In the genomic region with DNA sequence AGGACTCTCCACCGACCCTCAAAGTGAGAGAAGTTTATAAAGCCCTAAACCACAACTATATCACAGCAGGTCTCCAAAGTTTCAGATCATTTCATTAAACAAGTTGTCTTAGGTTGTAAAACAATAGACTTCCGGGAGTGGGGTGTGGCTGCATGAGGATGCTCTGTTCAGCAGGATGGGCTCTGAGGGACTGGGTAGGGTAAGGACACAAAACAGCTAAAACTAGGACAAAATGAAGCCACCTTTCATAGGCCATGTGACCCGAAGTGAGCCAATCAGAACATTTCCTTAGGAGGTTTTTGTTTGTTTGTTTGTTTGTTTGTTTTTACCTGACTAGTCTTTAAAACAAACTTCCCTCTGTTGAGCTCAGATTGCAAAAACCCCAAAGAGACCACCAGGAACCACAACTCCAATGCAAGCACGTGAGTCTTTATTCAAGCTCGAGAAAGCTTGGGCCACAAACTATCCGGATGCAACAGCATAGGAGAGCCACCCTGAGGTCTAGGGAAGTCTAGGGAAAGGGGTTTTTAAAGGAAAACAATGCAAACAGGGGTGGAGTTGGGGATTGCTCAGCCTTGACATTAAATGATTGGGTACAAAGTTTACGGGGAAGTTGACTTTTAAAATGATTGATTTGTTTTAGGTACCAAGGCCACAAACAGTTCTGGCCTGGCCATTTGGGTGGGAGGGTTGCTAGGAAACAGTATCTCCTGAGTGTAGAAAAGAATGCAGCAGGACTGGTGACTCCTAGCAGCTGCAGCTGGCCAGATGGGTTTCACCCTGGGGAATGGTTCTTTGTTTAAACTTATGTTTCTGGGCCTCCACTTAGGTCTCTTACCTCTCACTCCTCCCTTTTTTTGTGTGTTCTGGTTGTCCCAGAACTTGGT, we compare ENCODE assay signal across 18 mouse cellular contexts. TPM values are rescaled to one million over a fixed set of nuclear protein-coding genes. Genes with fewer than 3 reads are reported as not detected.
DNase-seq lines count a peak whose midpoint lies in the region; ATAC-seq and TF ChIP-seq lines count a peak whose summit lies in the region.
"Had no signal": no experiment of that assay in that cellular context is flagged by ENCODE, and none has a peak within 500 bp of the region (broad histone marks: within the 10 kb centered on the region; RNA-seq: fewer than 3 reads in every experiment).

No protein-coding gene starts in this region.

- H3K9me3 ChIP-seq in ES-E14 (ENCODE audit: control insufficient read depth, insufficient read depth, low read depth, low read length), result no peaks in the 10 kb centered on the region
- H3K9me3 ChIP-seq in intestine, embryonic 15.5 days, result no peaks in the 10 kb centered on the region
- H3K9me3 ChIP-seq in hindbrain, embryonic 12.5 days (replicated peaks), result no peaks in the 10 kb centered on the region
- H3K9me3 ChIP-seq: hindbrain, embryonic 15.5 days; kidney, embryonic 15.5 days; liver, embryonic 13.5 days; neural tube, embryonic 15.5 days had no signal

- 30% methylated on average over 7 of the region's 7 CpGs for WGBS in intestine, embryonic 15.5 days
- WGBS in hindbrain, embryonic 12.5 days, result 55% methylated on average over 7 of the region's 7 CpGs

- peak overlapping the region; percentile 33; the same call in 1 of the 2 replicates for H3K27ac ChIP-seq in ES-E14 (ENCODE audit: insufficient read depth, low read depth, low read length, poor library complexity, severe bottlenecking)
- no peak overlapping the region for H3K27ac ChIP-seq in intestine, embryonic 15.5 days
- H3K27ac ChIP-seq in hindbrain, embryonic 12.5 days, result no peak overlapping the region
- H3K27ac ChIP-seq: hindbrain, embryonic 15.5 days; kidney, embryonic 15.5 days; liver, embryonic 13.5 days; neural tube, embryonic 15.5 days had no signal

- DNase-seq in embryo, embryonic 10 days (ENCODE audit: low spot score), result peak; percentile 44
- no peak for DNase-seq in embryo, embryonic 9.5 days (ENCODE audit: extremely low spot score)
- DNase-seq in 3T3-L1 (ENCODE audit: low read depth, low spot score), result peak; percentile 37
- DNase-seq in ES-E14 (ENCODE audit: low read depth, low spot score), result no peak
- DNase-seq in gastrocnemius, adult 8-10 months (ENCODE audit: low spot score in 2 of 2), result no peak
- DNase-seq: cerebellum, adult 18-20 months; forebrain, postnatal 0 days; gastrocnemius, postnatal 36 days; liver, embryonic 13.5 days; retina, postnatal 1 day; spleen, adult 18-20 months; thymus, adult 18-20 months had no signal

- no peak overlapping the region for H3K4me2 ChIP-seq in intestine, embryonic 15.5 days (replicated peaks)
- no peak overlapping the region for H3K4me2 ChIP-seq in hindbrain, embryonic 12.5 days (replicated peaks)
- H3K4me2 ChIP-seq: hindbrain, embryonic 15.5 days; kidney, embryonic 15.5 days; liver, embryonic 13.5 days; neural tube, embryonic 15.5 days had no signal

- H3K36me3 ChIP-seq in ES-E14 (ENCODE audit: control insufficient read depth, insufficient read depth, low read length, poor library complexity, severe bottlenecking), result no peaks in the 10 kb centered on the region
- no peaks in the 10 kb centered on the region for H3K36me3 ChIP-seq in intestine, embryonic 15.5 days
- no peaks in the 10 kb centered on the region for H3K36me3 ChIP-seq in hindbrain, embryonic 12.5 days
- H3K36me3 ChIP-seq: hindbrain, embryonic 15.5 days; kidney, embryonic 15.5 days; liver, embryonic 13.5 days; neural tube, embryonic 15.5 days had no signal

- no peaks in the 10 kb centered on the region for H3K27me3 ChIP-seq in intestine, embryonic 15.5 days (replicated peaks)
- H3K27me3 ChIP-seq in hindbrain, embryonic 12.5 days, result no peaks in the 10 kb centered on the region
- H3K27me3 ChIP-seq: hindbrain, embryonic 15.5 days; kidney, embryonic 15.5 days; neural tube, embryonic 15.5 days had no signal

- H3K4me3 ChIP-seq in ES-E14 (ENCODE audit: insufficient read depth in 1 of 2, low read depth in 1 of 2, low read length in 2 of 2, poor library complexity in 1 of 2, severe bottlenecking in 1 of 2), result 0 out of 4 replicates have a peak overlapping the region, but pooled peaks of 1 of the 2 experiments have one; percentile 9
- no peak overlapping the region for H3K4me3 ChIP-seq in intestine, embryonic 15.5 days (replicated peaks)
- no peak overlapping the region for H3K4me3 ChIP-seq in hindbrain, embryonic 12.5 days
- H3K4me3 ChIP-seq: hindbrain, embryonic 15.5 days; kidney, embryonic 15.5 days; liver, embryonic 13.5 days; neural tube, embryonic 15.5 days had no signal

- in situ Hi-C loops in ES-E14 (cut with MboI; ENCODE audit: low sequenced_read_pairs in 2 of 2, unreplicated experiment in 2 of 2), result loop anchor here (25.0 kb wide), 1 partner anchor 453 kb away; no protein-coding TSS in a partner anchor

- H3K9ac ChIP-seq in ES-E14 (ENCODE audit: insufficient read depth, low read depth, low read length, poor library complexity, severe bottlenecking), result no peak overlapping the region
- no peak overlapping the region for H3K9ac ChIP-seq in intestine, embryonic 15.5 days
- no peak overlapping the region for H3K9ac ChIP-seq in hindbrain, embryonic 12.5 days
- H3K9ac ChIP-seq: forebrain, postnatal 0 days; hindbrain, embryonic 15.5 days; kidney, embryonic 15.5 days; liver, embryonic 13.5 days; neural tube, embryonic 15.5 days had no signal

- peak; percentile 80 for ATAC-seq in intestine, embryonic 15.5 days
- no peak for ATAC-seq in megakaryocyte progenitor cell, adult 5-6 weeks (replicated peaks; ENCODE audit: poor library complexity)
- ATAC-seq in hindbrain, embryonic 12.5 days (ENCODE audit: low FRiP score), result no peak
- ATAC-seq: forebrain, postnatal 0 days had no signal

- H3K4me1 ChIP-seq in ES-E14 (ENCODE audit: control insufficient read depth in 2 of 2, insufficient read depth in 2 of 2, low read length in 2 of 2, poor library complexity in 1 of 2), result peaks cover 4 to 21% of the 10 kb centered on the region in 2 experiments; a peak in 2 of 4 replicates
- no peaks in the 10 kb centered on the region for H3K4me1 ChIP-seq in intestine, embryonic 15.5 days (replicated peaks)
- H3K4me1 ChIP-seq in hindbrain, embryonic 12.5 days, result 0 out of 2 replicates have a peak, but pooled peaks cover 2% of the 10 kb centered on the region
- H3K4me1 ChIP-seq: hindbrain, embryonic 15.5 days; neural tube, embryonic 15.5 days had no signal

TF ChIP-seq in ES-E14, 5 proteins besides CTCF, POLR2A, EP300 and RAD21:
- no peak for TF ChIP-seq MAFK (IDR thresholded peaks at IDR 0.05; ENCODE audit: insufficient read depth, low read depth, low read length)
- TF ChIP-seq HCFC1 (IDR thresholded peaks at IDR 0.05; ENCODE audit: borderline replicate concordance, insufficient read depth, low read length), result no peak
- TF ChIP-seq ZNF384 (IDR thresholded peaks at IDR 0.05; ENCODE audit: low read depth, low read length), result no peak
- no peak for TF ChIP-seq CHD2 (IDR thresholded peaks at IDR 0.05; ENCODE audit: low read depth, low read length)
- no peak for TF ChIP-seq ZC3H11A (IDR thresholded peaks at IDR 0.05; ENCODE audit: borderline replicate concordance, low read depth, low read length)

RNA-seq across cellular contexts. Expression of gene Slc39a9, which starts 28.1 kb away (rescaled TPM):
- total RNA-seq in ES-E14 (2012; rRNA removed), result 21.7 and 25.7 TPM in 2 replicates
- polyA plus RNA-seq in intestine, embryonic 15.5 days (2015; fragmentation: Nextera tagmentation; extraction: Ambion mirVana), result 26.4 and 27.1 TPM in 2 replicates
- total RNA-seq in gastrocnemius, adult 8-10 months (2022), result 1 to 10 TPM; 5.7 to 9.3 (median 7.8) TPM
- 26.4 and 26.5 TPM in 2 replicates for total RNA-seq in megakaryocyte progenitor cell, adult 5-6 weeks (2015)
- total RNA-seq in megakaryocyte progenitor cell, adult 5-6 weeks (2017), result 11.5 and 14.6 TPM in 2 replicates
- polyA plus RNA-seq in hindbrain, embryonic 12.5 days (2016; fragmentation: Nextera tagmentation; extraction: Ambion mirVana), result 29.0 and 30.1 TPM in 2 replicates

RNA-seq across cellular contexts. Expression of gene Erh, which starts 28.5 kb away (rescaled TPM):
- 288 and 353 TPM in 2 replicates for total RNA-seq in ES-E14 (2012; rRNA removed)
- polyA plus RNA-seq in intestine, embryonic 15.5 days (2015; fragmentation: Nextera tagmentation; extraction: Ambion mirVana), result 243 and 269 TPM in 2 replicates
- 10 to 100 TPM; 15.8 to 25.7 (median 18.7) TPM for total RNA-seq in gastrocnemius, adult 8-10 months (2022)
- total RNA-seq in megakaryocyte progenitor cell, adult 5-6 weeks (2015), result 117 TPM in 2 replicates
- total RNA-seq in megakaryocyte progenitor cell, adult 5-6 weeks (2017), result 96.3 and 127 TPM in 2 replicates
- polyA plus RNA-seq in hindbrain, embryonic 12.5 days (2016; fragmentation: Nextera tagmentation; extraction: Ambion mirVana), result 259 and 299 TPM in 2 replicates

Comparison
In these comparisons a context has a peak if more than half of its experiments do, and no peak if none do; other contexts are left out.
1. DNase-seq: peak in embryo, embryonic 10 days (single experiment) and 3T3-L1 (single experiment); none in embryo, embryonic 9.5 days (single experiment), ES-E14 (single experiment) and gastrocnemius, adult 8-10 months (0 of 2).